Mouse (Mus musculus): ENCODE data around the gene Tead3.
"Not testable (repeated sequence)": the region's sequence is repeated elsewhere in the genome, so short reads cannot be mapped to it uniquely, and the experiment has no call there.

Gene Tead3

DNA sequence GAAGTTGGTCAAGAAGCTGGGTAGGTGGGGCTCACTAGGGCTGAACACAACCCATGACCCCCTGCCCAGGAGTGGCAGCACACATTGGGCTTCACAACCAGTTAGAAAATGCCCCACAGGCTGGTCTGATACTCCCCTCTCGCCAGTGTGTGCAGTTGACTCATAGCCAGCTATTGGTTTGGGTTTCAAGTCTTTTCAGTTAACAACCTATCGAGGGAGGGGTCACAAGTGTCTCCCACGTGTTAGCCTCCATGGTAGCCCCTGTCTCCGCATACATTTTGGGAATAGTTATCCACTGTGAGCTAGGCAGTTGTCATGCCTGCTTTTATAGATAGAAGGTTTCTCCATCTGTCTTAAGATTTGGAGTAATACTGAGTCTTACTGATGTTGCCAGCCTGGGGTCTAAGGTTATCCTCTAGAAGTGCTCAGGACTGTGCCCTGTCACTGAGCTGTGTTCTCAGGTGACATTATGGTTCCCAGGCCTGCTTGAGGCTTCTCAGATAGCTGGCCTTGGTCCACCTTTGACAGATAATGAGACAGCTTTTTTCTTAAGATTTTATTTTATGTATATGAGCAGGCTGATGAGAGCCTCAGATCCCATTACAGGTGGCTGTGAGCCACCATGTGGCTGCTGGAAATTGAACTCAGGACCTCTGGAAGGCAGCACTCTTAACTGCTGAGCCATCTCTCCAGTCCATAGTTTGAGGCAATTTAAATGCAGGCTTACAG is 20.9 kb downstream of the Tead3 start:
- no peak for DNase-seq (ENCODE audit: low spot score)

DNA sequence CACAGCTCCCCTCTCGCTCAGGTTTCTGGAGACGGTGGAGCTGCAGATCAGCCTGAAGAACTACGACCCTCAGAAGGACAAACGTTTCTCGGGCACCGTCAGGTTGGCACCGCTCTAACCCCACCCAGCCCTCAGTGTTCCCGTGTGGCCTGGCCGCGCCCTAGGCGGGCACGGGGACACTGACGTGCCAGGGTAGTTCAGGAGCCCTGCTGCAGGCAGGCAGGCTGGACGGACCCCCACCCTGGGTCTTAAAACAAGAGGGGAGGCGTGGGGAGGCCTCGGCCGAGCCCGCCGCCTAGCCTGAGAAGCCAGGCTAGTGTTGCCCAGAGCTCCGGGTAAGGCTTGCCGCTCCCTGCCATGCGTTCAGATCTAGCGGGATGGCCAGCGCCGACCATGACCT is 21.7 kb downstream of the Tead3 start:
- DNase-seq (ENCODE audit: low spot score) = peak; percentile 41

DNA sequence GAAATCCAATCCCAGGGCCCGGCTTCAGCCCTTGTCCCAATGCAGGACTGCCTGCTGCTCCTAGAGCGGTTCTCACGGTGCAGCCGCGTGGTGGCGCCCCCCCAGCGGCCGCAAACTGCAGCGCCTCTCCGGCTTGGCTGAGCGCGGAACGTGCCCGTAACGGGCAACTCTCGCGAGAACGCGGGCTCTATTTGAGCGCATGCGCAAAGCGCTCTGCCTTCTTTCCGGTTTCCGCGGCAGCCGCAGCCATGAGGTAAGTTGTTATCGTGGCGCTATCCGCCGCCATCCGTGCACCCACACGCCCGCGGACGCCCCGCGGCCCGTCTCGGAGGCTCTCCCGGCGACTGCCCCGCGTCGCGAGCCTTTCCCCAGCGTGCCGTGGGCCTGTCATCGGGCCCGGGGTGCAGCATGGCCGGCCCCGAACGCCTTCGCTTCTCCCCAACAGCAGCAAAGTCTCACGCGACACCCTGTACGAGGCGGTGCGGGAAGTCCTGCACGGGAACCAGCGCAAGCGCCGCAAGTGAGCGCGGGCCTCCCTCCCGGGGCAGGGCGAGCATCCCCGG is 22.2 kb downstream of the Tead3 start, which contains the start of gene Rpl10a:
Gene Rpl10a (plus strand): TSS at position 106 of the 563 bp plus-strand sequence.
- DNase-seq (ENCODE audit: low spot score) = peak; percentile 98

DNA sequence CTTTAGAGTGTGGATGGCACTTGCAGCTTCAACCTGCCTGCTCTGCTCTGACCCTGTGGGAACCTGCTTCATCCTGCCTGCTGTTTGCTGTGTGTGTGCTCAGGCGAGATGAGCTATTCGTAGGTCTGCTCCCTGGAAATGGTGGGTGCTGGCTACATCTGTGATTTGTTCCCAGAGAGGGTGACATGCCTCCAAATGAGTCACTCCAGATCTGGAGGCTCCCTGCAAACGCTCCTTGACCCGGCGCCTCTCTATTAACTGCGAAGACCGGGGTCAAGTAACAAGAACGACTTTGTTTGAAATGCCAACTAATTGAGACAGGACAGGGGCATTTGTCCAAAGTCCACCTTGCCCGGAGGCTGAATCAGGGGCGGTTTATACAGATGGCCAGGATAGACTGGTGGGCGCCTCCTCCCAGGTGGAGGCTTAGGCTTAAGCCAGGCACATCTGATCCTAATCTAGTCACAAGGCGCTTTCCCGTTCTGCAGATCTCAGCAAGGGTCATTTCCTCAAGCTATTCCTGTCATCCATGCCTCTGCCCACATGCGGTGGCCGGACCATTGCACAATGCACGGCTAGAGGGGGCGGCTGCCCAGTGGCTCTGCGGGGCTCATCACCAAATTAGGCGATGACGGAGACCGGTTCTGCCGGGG is 22.8 kb downstream of the Tead3 start:
- DNase-seq (ENCODE audit: low spot score) = no peak

DNA sequence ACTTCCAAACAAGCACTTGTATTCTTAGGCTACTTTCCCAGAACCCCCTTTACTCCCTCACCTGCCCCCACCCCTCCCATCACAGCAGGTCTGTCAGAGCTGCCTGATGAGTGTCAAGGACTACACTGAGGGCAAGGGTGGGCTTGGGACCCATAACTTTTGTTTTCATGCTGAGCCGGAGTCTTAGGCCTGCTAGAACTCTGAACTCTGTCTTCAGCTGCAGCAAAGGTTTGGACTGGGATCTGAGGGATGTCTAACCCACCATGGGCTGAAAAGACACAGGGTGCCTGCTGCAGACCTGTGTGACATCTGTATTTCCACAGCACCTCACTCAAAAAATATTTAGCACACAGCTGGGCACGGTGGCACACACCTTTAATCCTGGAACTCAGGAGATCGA is 23.7 kb downstream of the Tead3 start:
- no peak for DNase-seq (ENCODE audit: low spot score)

DNA sequence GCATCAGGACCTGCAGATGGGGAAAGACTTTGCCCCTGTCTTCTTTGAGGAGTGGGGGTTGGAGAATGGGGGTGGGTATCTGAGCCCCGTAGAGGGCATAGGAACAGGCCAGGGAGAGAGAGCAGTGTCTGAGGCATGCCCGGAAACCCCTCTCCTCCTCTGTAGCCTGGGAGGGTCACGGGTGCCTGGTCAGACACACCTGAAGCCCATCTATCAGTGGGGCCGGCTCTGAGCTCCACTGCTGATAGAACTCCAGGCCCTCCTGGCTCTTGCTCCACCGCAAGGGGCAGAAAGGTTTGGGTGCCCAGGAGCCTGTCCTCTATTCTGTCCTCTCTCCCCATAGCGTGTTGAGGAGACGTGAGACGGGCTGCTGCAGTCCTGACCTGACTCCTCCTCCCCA is 24.9 kb downstream of the Tead3 start:
- no peak for DNase-seq (ENCODE audit: low spot score)

DNA sequence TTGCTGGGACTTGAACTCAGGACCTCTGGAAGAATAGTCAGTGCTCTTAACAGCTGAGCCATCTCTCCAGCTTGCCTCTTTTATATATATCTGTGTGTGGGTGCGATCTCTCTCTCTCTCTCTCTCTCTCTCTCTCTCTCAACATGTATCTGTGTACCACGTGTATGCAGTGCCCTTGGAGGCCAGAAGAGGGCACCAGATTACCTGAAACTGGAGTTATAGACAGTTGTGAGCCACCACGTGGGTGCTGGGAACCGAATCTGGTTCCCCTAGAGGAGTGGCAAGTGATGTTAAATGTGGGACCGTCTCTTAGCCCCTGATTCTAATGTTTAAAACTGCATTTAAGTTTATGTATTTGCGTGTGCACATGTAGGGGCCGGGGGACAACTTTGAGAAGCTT is 26.2 kb downstream of the Tead3 start:
- DNase-seq (ENCODE audit: low spot score) = not testable (repeated sequence)

DNA sequence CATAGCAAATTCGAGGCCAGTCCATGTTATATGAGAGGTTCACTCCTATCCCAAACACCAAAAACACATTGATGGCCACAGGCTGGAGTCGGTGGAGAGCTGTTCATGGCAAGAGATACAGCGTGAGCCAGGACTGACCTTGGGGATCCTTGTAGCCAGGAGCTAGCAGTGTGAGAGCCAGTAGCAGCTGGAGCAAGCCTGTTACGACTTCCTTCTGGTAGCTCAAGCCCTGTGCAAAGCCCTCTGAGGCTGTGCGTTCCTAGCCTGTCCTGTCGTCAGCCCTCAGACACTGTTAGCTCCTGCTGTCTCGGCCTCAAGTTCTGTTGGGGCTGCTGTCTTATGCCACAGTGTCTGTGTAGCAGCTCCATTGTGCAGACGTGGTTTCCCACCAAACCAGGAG is 26.8 kb downstream of the Tead3 start:
- no peak for DNase-seq (ENCODE audit: low spot score)

DNA sequence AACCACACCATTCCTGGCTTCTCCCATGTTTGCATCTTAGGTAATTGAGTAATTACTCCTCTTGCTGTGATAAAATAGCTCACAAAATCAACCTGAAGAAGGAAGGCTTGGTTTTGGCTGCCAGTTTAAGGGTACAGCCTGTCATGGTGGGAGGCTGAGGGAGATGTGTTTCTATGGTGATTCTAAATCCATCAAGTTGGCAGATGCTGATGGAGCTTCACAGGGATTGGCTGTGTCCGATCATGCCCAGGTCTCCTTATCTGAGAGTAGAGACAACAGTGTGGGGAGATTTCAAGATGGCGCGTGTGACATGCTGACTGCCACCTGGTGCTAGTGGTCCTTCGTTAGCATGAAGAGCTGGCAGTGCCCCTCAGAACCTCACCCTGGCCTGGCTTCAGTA is 28.9 kb downstream of the Tead3 start:
- DNase-seq (ENCODE audit: low spot score) = no peak

DNA sequence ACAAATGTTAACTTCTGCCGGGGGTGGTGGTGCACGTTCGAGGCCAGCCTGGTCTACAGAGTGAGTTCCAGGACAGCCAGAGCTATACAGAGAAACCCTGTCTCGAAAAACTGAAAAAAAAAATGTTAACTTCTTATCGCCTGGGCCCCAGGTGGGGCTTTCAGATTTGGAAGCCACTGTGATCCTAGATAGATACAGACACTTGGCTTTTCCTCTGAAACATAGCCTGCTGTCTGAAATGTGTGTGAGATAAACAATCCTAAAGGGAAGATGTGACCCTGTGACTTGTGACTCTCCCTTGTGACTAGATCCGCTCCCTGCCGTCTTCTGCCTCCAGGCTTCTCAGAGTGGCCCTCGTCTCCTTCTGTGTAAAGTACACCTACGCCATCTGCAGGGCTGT is 32.9 kb downstream of the Tead3 start:
- DNase-seq (ENCODE audit: low spot score) = no peak

DNA sequence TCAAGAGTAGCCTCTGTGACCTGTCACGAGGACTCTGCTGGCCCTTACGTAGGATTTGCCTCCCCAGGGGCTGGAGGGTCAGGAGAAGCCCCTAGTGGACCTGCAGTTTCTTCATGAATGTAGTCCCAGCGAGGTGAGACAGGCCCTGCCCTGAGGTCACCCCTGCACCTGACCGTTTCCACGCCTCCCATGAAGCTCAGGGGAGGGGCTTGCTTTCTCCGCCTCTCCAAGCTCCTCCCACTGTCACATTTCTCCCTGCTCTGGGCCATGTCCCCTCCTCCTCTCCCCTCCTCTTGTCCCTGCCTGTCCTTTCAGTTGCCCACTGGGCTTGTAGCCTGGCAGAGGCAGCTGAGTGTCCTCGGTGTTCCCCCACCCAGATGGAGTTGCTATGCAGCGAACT is 33.5 kb downstream of the Tead3 start:
- no peak for DNase-seq (ENCODE audit: low spot score)

DNA sequence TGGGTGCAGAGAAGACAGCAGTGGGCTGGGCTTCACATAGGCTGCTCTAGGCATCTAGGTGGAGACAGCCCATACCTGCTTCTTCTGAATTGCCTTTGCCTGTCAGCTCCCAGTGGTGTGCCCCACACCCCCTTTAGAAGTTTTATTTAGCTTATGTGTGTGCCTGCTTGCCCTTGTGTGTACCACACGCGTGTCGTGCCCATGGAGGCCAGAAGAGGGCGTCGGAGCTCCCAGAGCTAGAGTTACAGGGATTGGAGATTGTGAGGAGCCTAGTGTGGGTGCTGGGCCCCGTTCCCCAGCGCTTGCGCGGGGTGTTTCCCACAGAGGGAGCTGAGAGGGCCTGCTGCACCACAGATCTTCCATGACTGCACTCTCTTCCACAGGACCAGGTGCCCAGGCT is 34.1 kb downstream of the Tead3 start:
- DNase-seq (ENCODE audit: low spot score) = no peak

DNA sequence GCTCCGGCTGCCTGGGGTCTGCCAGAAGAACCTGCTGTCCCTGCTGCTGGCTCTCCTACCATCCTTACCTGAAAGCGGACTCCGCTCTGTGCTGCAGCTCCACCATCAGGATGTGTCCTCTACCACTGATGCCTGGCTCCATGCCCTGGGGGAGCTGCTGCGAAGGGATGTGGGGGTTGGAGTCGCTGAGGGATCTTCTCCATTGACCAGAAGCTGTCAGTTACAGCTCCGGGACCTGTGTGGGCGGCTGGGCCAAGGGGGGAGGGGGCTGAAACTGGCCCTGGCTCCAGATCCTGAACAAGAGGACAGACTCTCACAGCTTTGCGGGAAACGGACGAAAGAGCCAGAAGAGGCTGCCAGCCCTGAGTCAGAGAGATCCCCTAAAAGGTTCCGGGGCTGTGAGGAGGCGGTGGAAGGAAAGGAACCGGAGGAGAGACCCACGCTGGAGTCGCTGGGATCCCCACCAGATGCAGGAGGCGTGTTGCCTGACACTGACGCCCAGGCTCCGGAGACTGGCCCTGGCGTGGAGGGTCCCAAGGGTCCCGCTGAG is 34.9 kb downstream of the Tead3 start:
- DNase-seq (ENCODE audit: low spot score) = no peak

DNA sequence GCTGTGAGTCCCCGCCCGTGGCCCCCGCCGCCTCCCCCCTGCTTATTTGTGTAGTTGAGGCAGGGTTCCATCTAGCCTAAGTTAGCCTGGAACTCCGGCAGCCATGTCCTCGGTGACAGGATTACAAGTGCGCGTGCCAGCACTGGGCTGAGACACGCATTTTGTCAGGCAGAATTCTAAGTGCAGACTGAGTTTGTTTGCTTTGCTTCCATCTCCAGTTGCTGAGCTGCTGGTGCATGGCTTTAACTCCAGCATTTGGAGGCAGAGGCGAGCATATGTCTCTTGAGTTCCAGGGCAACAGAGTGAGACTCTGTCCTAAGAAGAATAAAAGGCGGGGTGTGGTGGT is 36.8 kb downstream of the Tead3 start:
- no peak for DNase-seq (ENCODE audit: low spot score)

DNA sequence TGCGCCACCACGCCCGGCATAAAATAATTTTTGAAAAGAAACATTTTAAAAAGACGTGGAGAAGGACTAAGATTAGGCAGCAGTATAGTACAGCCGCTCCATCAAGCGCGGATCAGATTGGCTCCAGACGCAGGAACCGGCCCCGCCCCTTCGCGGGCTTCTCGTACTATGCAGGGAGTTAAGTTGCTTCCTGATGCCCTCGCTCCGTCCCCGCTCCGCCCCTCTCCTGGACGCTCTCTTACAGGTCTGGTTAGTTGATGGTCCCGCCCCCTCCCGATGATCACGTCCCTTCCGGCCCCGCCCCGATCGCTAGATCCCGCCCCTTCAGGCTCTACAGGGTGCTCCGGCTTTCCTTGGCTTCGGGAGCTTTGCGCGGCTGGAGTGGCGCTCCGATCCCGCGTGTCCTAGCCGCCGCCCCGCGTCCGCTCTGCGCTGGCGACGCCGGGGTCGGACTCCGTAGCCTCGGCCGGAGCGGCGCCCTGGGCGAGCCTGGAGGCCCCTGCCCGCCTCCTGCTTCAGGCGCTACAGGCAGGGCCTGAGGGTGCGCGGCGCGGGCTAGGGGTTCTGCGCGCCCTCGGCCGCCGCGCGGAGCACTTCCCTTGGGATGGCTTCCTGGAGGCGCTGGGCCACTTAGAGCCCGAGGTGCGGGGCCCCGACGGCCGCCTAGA is 37.3 kb downstream of the Tead3 start, which contains the start of gene Fance:
Gene Fance (plus strand): TSS at position 308 of the 668 bp plus-strand sequence.
- peak; percentile 94 for DNase-seq (ENCODE audit: low spot score)

DNA sequence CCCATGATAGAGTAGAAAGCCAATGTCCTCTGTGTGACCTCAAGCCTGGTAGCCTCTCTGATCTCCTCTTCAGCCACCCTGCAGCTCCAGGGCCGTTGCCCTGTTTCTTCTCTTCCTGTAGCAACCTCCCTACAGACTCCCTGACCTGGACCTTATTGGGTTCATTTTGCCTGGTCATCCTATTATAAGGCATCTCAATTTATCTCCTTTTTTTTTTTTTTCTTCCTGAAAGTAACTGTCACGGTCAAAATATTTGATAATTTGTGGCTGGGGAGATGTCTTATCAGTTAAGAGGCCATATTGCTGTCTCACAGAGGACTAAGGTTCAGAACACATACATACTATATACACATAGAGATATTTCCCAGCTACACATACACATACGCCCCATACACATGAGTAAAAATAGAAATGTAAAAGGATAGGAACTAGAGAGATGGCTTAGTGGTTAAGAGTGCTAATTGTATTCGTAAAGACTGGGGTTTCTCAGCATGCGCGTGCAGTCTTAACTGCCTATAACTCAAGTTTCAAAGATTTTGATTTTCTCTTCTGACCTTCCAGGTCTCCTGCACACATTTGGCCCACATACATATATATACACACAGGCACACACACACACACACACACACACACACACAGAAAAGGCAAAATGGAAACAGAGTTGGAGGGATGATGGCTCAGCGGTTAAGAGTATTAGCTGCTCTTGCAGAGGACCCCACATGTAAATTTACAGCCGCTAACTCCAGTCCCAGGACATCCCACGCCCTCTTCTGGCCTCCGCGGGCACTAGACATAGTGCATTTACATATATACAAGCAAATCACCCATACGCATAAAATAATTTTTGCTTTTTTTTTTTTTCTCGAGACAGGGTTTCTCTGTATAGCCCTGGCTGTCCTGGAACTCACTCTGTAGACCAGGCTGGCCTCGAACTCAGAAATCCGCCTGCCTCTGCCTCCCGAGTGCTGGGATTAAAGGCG is 38.1 kb downstream of the Tead3 start:
- no peak for DNase-seq (ENCODE audit: low spot score)

DNA sequence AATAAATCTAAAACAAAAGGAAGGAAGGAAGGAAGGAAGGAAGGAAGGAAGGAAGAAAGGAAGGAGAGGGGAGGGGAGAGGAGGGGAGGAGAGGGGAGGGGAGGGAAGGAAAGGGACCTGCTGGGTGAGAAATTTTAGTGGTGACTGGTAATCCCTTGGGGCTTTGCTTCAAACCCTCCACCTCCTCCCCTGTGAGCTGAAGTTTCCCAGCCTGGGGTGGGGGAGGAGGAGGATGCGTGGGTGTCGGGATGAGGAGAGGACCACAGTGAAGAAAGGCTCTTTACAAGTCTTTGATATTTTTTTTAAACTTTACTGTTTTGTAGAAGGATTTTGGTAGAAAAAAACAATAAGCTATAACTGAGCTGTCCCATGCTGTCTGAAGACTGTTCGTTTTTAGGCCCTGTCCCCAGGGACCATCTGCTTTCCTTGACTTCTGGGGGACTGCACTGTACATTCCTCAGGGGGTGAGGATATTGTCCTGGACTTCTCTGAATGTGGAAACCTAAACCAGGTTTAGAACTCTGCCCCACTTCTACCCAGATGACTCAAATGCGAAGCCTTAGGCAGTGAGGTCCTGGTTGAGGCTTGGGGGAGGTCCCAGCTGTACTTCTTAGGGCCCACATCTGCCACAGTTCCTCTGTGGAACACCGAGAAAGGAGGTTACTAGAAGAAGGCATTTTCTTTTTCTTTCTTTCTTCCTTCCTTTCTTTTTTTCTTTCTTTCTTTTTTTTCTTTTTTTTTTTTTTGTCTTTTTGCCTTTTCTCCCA is 39.1 kb downstream of the Tead3 start:
- DNase-seq (ENCODE audit: low spot score) = no peak

DNA sequence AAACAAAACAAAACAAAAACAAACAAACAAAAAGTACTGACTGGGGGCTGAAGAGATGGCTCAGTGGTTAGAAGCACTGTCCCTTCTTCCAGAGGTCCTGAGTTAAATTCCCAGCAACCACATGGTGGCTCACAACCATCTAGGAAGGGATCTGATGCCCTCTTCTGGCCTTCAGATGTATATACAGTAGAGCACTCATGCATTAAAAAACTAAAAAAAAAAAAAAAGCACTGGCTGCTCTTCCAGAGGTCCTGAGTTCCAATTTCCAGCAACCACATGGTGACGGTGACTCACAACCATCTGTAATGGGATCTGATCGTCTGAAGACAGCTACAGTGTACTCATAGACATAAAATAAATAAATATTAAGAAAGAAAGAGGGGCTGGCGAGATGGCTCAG is 39.8 kb downstream of the Tead3 start:
- no peak for DNase-seq (ENCODE audit: low spot score)

DNA sequence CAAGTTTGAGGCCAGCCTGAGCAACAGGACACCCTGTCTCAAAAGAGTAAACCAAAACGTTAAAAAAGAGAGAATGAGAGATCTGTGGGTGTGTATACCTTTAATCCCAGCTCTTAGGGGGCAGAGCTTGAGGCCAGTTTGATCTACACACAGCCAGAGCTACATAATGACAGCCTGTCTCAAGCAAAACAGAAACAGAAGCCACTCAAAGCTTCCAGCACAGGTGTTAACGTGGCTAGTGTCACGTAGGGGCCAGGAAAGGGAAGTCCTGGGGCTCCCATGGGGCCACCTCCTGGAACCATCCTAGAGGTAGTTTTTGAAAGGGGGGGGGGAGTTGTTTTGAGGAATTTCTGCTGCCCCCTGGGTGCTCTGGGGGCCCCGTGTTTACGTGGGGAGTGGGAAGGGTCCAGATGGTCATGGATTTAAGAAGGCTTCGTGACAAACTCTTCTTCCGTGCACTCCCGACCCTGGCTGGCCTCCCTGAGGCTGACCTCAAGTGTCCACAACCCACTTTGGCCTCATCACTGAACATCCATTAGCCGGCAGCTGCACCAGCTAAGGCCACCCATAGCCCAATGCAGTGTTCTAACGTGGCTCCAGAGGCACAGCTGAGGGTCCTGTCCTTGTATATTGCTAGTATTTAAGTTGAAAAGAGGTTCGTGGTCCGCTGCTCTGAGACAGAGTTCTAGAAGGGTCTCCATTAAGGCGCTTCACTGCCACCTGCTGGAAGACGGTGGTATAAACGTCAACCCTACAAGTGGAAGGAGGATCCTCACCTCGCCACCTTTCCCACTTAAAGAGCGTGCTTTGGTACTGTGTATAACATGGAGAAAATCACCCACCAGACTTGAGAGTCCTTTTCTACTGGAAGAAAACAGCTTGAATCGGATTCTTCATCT is 42.1 kb downstream of the Tead3 start:
- peak; percentile 82 for DNase-seq (ENCODE audit: low spot score)

DNA sequence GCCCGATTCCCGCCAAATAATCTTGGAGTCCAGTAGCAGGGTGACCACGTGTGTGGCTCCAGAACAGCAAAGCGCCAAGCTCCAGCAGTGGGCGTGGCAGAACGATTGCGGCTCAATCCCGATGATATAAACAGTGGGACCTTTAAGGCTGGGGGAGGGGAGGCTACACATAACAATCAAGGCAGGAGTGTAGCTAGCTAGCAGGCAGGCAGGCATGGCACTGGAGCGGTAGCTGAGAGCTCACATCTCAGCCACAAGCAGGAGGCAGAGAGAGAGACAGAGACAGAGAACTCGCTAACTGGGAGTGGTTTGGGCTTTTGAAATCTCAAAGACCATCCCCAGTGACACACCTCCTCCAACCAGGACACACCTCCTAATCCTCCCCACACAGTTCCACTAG is 45.4 kb downstream of the Tead3 start:
- no peak for DNase-seq (ENCODE audit: low spot score)

Measured in ovary, postnatal 36 days (tissue).